Mouse (Mus musculus) CD8-positive naive resting alpha-beta T cell, adult 2 months (primary cell): ENCODE results near the gene Meis2.

ENCODE experiments used
- DNase-seq, 2 experiments: peaks; one replicate each; pipeline ENCODE4 v3.0.0; 2022; ENCODE audit warnings: low read depth in 2 of 2, low spot score in 2 of 2

The Meis2 gene

DNA sequence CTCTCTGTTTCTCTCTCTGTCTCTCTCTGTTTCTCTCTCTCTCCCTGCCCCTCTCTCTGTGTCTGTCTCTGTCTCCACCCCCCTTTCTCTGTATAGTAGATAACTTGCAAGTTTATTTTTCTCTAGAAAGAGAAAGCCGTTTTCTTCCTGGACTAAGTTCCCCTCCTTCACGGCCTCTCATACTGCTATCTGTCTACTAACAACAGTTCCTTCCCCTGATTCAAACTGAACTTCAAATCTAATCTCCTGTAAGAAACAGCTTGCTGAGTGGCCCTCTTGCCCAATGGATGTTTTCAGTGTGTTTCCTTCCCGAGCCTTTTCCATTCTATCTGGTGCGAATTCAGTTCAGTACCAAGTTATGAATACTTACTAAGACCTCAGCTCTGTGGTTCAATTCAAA is 155.4 kb downstream of the Meis2 start:
- no peak for DNase-seq

DNA sequence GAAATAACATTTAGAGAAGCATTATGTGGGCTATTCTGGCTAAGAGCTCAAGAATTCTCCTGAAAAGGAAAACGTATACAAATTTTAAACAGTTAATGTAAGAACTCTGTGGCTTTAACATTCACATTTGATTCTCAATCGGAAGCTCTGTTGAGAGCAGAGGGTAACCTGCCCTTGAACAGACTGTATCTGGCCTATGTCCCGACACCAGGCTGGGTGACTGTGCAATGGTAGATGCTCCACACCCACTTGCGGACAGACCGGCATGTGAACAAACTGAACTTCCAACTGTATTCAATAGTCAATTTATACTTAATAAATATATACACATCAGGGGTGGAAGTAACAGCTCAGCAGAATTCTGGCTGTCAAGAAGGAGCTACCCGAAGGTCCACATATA is 164.6 kb downstream of the Meis2 start:
- DNase-seq: no peak

DNA sequence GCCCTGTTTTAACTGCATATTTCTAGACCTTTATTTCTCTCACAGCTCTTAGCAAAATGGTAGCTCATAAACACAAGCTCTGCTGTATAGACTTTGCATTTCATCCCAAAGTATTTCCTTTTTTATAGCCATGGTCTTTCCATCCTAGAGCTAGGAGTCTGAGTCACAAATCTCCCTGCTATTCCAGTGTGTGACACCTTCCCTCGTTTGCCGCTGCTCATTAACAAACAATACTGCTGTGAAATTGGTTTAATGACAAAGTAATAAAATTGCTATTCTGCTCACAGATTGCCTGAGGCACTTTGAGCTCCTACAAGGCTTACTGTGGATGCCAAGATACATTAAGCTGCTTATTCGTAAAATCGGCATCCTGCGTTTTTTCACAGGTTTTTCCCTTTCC is 168.1 kb downstream of the Meis2 start:
- no peak for DNase-seq

DNA sequence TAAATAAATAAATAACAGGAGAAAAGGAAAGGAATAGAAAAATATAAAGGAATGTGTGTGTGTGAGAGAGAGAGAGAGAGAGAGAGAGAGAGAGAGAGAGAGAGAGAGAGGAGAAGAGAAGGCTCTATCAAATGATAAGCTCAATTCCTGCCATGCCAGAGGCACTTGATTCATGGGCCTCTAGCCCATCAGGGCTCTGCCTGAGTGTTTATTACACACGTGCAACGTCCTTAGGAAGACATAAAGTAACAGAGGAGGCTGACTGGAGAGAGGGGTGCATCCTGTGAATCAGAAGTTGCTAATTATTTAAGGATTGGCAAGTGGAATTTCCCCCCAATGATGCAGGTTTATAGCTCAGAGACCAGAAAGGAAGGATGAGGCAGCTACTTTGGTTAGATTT is 168.6 kb downstream of the Meis2 start:
- DNase-seq: no peak

DNA sequence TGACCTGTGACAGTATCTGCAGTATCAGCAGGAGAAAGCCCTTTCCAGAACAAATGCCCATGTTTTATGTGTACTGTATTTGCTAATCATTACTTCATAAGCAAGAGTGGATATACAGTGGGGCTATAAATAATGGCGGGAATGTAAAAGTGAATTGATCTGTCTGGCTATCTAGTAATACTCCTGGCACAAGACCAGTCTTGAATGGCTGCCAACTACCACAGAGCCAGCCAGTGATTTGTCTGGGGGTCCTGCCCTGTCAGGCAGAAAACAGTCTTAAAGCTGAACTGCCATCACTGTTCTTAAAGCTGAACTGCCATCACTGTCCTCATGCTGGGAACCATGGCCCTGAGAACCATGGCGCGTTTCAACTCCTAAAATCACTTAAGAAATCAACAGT is 169.9 kb downstream of the Meis2 start:
- no peak for DNase-seq

DNA sequence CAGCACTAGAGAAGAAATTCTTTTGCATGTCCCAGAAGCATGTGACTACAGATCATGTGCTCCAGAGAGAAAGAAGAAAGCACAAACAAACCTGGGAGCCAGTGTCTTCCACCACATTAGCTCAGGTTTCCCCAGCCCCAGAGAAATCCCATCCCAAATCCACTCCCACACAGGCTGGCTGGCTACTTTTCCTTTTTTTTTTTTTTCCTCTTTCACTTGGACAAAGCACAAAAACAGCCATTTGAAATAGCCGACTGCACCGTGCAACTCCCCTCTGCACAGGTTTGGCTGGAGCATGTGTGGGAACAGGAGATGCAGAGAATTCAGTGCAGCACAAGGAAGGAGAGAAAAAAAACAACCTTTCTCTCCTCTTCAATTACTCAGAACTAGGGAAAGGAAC is 170.4 kb downstream of the Meis2 start:
- DNase-seq: no peak

DNA sequence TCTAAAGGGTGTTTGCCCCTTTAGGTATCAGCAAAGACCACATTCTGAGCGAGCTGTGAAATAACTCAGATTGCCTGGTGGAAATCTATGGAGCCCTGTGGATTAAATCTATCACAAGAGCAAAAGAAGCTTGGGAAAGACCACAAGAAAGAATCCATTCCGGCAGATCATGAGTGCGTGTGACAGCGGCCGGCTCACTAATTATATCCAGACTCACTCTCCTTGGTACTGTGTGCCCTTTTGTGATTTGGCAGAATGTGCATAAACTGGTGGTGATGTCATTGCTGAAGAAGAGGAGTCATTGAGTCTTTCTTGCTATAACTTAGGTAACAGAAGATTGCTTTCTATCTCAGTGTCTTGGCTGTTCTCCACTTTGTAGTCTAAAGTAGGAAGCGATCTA is 172.5 kb downstream of the Meis2 start:
- no peak for DNase-seq

DNA sequence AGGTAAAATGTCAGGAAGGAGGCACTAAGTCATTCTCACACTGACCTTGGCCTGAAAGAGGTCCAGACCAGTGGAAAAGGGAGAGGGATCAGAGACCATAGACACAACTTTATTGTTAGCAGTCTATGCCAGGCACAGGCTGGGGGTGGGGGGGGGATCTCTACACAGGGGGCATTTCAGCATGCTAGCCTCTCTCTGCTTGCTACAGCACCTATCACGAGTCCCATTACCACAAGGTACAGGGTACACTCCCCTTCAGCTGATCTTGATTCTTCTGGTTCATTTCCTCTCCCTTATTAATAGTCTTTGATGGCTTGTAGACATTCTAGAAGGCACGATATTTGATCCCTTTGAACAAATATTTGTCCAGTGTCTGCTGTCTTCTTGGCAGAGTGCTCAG is 174.9 kb downstream of the Meis2 start:
- DNase-seq: no peak

DNA sequence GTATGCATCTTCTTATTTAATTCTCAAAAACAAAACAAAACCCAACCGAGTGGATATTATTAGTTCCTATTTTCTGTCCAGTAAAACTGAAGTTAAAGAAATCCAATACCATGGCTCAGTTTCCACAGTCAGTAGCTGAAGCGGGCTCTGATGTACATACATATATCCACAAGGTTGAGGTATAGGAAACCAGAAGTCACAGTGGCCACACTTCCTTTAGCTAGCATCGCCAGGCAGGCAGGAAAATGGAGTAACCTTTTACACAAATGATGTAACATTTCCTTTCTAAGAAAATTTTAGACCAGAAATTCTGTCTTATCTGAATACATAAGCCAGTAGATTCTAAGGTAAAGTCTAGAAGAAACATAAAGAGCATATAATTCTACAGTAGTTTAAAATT is 175.6 kb downstream of the Meis2 start:
- DNase-seq: no peak

DNA sequence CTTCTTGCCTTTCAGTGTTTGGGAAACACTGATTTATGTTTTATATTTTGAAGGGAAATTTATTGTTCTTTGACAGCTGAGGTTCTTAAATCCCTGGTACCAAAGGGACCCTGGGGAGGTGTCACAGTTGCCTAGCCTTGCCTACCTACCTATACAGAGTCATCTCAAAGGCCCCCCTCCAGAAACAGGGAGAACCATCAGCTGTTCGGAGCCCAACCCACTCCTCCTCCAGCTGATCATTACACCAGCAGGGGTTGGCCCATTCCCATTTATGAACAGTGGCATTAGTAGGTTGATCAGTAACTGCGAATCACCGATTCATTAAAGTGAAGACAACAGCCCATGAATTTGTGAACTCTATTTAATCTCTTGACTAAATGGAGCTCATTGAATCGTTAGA is 176.4 kb downstream of the Meis2 start:
- no peak for DNase-seq

DNA sequence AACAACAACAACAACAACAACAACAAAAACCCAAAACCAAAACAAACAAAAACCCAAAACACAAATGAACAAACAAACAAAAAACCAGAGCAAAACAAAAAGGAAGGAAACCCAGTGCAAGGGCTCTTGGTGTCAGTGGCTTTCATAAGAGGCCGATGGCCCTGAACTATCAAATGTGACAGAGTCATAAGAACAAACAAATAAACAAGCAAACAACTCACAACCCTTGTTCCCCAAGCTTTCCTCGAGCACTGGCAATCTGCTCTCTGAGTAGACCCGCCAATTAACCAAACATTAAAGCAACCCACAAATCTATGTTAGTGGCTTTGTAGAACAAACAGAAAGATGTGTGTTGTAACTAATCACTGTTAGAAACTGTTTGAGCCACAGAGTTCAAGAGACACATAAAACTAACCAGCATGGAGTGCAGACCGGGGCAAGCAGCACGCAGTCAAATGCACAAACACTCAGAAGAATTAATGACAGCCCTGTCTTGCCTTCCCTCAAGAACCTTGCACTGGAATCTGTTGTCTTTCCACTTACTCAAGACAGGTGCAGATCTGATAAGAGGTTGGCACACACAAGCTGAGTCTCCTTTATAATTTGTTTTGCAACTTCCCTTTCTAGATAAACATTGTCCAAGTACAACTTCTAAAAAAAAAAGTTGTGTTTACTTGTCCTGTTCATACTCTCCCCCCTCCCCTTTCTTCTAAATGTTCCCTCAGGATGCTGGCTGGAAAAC is 177.1 kb downstream of the Meis2 start:
- no peak for DNase-seq

DNA sequence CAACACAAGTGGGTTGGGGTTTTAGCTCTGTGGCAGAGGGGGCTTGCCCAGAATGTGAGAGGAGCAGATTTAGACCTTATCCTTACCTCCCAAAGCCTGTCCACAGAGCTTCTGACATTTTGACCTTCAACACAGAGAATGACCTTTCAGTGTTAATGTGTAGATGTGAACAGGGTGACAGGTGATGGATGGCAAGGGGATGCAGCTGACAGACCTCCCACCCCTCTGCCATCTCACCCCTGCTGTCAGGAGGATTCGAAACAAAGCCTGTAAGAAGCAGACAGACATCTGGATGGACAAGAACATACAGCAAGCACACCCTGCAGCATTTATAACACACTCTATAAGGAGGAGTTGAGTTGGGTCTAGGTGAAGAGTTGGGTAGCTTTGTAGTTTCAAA is 178.0 kb downstream of the Meis2 start:
- no peak for DNase-seq

DNA sequence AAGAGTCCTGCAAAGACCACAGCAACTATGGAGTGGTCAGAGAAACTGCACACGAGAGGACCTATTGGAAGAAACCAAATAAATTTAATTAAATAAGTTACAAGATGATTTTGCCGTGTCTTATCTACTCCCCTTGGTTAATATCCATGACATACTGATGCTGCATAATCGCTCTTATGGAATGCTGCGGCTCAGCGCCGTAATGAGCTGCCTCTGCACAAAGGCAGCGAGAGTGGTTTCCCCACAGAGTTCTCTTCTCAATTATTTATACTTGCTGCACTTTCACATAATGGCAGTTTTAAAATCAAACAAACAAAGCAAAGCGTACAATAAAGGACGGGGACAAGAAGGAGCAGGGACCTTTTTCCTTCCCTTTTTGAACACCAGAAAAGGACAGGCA is 181.5 kb downstream of the Meis2 start:
- DNase-seq: no peak

DNA sequence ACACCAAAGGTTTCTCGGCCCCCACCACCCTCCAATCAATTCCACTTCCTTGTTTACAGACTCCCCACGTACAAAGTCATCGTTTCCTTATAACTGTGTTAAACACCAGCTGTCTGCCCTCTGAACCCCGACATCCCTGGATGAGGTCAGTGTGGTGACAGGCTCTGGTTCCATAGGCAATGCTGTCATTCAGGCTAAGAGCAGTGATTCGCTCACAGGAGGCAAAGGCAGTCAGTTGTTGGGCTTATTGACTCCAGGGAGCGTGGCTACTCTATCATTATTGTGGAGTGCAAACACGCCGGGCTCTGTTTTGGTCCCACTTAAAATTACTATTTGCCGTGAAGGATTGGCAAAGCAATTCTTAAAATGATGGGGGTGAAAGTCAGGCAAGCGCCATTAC is 182.1 kb downstream of the Meis2 start:
- no peak for DNase-seq

DNA sequence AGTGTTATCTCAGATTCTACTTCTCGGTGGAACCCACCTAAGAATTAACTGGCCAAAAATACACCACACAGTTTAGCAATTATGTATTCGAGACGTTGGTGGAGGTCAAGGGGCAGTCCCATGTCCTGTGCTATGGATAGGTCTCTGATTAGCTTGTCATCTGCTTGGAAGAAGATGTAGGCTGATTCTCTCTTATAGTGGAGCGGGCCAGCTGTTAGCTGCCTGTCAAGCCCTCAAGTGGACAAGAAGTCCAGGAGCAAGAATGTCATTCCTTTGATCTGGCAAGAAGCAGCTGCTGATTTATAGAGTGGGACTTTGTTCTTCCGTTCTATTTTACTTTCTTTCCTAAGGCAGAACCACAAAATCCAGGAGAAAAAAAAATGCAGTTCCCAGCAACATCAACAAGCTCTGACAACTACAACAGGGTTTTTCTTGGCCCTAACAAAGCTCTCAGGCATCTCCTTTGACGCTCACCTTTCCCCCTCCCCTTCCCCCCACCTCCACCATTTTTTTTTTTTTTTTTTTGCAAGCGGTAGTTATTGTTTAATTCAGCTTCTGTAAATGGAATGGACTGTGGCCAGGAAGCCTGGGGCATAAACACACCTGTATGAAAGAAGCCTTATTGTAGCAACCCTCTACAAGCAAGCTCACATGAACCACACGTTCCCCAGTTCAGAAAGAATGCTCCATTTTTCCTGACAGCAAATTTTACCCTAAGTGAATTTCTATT is 189.7 kb downstream of the Meis2 start:
- DNase-seq: no peak

DNA sequence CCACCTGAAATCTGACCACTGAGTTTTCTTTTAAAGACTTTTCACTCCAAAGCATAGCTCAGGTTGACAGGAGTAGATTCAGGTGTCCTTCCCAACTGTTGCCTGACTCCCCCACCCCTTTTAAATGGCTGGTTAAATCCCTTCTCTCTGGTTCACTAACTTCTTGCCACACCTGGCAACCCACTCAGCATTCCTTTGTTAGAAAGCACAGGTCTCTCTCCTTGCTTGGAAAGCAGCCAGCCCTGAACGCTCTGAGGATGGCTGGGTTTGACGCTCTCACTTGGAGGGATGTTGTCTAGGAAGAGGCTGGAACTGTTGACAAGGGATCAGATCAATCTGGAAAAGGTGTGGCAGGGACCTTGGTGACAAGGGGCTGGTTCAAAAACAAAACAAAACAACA is 192.8 kb downstream of the Meis2 start:
- no peak for DNase-seq

DNA sequence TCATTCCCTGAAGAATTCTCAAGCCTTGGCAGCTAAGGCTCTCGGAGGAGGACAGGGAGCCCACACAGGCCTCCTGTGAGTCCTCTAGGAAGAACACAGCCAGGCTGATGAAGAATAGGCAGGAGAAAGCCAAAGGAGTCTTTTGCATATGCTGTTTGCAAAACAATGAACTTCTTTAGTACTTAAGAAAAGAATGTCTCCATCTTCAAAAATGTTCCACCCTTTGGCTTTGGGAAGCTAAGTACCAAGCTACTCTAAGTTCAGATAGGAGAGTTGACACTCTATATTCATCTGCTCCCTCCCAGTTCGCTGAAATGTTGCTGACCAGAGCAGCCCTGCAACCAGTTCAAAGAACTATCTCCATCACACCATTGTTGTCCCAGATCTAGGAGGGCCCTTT is 195.7 kb downstream of the Meis2 start:
- DNase-seq: no peak

DNA sequence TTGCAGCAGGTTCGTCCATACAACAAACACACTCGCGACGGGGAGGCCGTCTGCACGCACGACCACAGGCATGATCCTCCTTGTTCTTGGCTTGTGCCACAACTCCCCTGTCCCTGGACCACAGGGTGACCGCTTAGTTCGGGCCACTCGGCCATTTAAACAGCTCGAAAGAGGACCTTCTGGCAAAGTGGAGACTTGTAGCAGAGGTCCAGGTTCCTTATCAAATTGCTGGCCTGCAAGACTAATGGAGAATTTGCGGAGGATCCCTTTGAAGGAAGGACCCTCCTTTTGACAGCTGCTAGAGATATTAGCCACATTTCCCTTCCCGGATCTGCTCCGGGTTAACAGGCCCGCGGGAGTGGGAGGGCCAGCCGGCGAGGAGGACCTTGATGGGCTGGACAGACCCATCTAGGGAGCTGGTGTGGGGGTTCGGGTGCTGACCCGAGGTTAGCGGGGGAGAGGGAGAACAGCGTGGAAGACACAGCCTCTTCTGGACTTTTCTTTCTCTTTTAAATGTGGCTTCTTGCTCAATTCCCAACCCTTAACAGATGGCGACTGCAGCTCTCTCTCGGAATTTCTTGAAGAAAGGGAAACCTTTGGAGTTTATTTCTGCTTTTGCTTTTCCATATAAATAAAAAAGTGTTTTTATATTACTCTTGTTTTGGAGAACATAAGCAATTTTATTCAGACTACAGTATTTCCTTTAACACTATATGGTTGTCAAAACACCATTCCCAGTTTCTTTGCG is 204.9 kb downstream of the Meis2 start:
- DNase-seq: no peak

DNA sequence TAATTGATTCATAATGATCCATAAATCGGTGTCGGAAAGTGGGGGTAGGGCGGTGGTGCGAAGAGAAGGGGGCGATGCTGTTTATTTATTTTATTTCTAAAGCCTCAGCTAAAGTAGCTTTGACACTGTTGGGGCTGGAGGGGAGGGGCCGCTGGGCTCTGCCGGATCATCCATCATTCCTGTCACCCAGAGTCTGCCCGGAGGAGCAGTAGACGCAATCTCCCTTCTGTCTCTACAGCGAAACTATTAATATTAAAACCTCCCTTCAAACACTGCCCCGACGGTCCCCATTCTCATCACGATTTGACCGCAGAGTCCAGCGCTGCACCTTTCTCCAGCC is 205.5 kb downstream of the Meis2 start:
- DNase-seq: no peak

DNA sequence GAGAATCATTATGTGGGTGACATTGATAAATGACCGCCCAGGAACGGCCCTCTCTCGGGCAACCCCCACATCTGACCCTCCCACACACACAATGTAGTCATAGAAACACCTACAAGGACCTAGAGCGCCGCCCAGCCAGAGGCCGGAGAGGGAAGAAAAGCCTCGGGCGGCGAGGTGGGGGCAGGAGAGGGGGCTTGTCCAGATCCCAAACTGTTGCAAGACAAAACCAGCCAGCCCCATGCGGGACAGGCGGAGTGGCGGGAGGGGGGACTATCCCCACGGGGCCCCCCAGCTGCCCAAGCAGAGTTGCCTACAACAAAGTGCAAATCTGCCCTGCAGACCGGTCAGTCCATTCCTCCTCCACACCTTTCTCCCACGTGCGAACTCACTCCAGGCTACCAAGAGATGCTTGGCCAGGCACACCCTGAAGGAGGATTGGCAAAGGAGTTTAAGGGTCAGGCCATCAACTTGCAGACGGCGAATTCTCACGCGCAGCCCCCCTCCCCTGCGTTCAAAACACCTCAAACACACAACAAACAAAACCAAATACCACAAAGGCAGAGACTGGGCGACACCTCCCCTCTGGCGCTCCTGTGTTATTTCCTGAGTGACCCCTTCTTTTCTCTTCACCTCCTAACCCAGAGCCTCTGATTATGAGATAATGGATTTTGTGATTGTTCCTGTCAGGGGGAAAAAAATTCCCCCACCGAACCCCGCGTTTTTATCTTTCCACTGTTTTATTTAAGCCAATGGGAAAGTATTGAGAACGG is 206.1 kb downstream of the Meis2 start:
- DNase-seq: no peak

DNA sequence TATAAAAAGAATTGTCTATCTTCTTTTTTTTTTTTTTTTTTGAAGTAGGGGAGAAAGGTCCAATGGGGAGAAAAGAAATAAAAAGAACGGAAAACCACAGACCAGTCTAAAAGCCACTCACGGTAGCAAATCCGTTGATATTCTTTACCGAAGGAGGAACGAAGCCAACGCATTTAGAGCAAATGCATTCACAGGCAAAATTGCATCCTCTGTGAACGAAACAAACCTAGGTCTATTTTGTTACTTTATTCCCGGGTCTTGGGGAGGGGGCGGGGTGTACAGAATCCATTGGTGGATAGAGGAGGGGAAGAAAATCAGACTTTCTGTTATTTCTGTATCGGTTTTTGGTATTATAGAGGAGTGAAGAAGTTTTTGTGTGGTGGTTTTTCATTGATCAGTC is 206.7 kb downstream of the Meis2 start:
- DNase-seq: no peak

DNA sequence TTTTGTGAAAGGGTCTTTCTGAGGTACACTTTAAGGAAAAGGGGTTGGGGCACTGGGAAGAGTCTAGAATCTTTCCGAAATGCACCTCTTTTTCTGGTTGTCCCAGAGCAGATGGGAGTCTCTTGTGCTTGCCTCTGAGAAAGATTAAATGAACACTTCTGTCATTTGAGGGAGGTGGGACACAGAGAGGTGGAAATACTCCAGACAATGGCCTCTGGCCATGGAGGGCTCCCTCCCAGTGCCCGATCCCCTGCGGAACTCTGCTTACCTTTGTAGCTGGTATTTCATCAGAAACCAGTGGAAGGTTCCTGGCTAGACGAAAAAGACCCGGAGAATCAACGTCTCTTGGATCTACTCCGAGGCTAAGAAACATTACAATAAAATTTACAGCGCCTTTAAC is 207.4 kb downstream of the Meis2 start:
- no peak for DNase-seq
